Mouse (Mus musculus) CD8-positive naive resting alpha-beta T cell, adult 2 months (primary cell): Measurements from ENCODE around the gene Tmem59.

Source experiments
- DNase-seq, 2 experiments: peaks; one replicate each; pipeline ENCODE4 v3.0.0; 2022; ENCODE audit warnings: low read depth in 2 of 2, low spot score in 2 of 2

Tmem59 gene

GRCm38 (mm10) chr4:107178182-107178829 is at the start of gene Tmem59:
Gene Tmem59 (plus strand): TSS chr4:107178399.
- peak; percentile 95 to 96 for DNase-seq

- no peak for DNase-seq
Observed at GRCm38 (mm10) chr4:107129373-107129772, 48.8 kb upstream of the Tmem59 start.

- no peak for DNase-seq
Observed at GRCm38 (mm10) chr4:107130534-107130933, 47.7 kb upstream of the Tmem59 start.

- DNase-seq = no peak
Observed at GRCm38 (mm10) chr4:107134891-107135290, 43.3 kb upstream of the Tmem59 start.

- DNase-seq = no peak
Observed at GRCm38 (mm10) chr4:107135663-107136062, 42.5 kb upstream of the Tmem59 start.

- DNase-seq = no peak
Observed at GRCm38 (mm10) chr4:107136531-107136930, 41.7 kb upstream of the Tmem59 start.

- DNase-seq = no peak
Observed at GRCm38 (mm10) chr4:107138948-107139835, 39.0 kb upstream of the Tmem59 start.

- no peak for DNase-seq
Observed at GRCm38 (mm10) chr4:107139836-107140631, 38.2 kb upstream of the Tmem59 start.

- DNase-seq = no peak
Observed at GRCm38 (mm10) chr4:107143511-107143910, 34.7 kb upstream of the Tmem59 start.

- DNase-seq = no peak
Observed at GRCm38 (mm10) chr4:107150991-107151390, 27.2 kb upstream of the Tmem59 start.

GRCm38 (mm10) chr4:107152571-107152970 is 25.6 kb upstream of the Tmem59 start:
- no peak for DNase-seq

- DNase-seq = no peak
Observed at GRCm38 (mm10) chr4:107156983-107157401, 21.2 kb upstream of the Tmem59 start.

GRCm38 (mm10) chr4:107159166-107159773 is 18.9 kb upstream of the Tmem59 start:
- DNase-seq = no peak

- DNase-seq = no peak
Observed at GRCm38 (mm10) chr4:107160181-107160580, 18.0 kb upstream of the Tmem59 start.

- no peak for DNase-seq
Observed at GRCm38 (mm10) chr4:107163341-107163740, 14.9 kb upstream of the Tmem59 start.

- DNase-seq = peak; percentile 54 to 73
Observed at GRCm38 (mm10) chr4:107163756-107164587, 14.2 kb upstream of the Tmem59 start.

GRCm38 (mm10) chr4:107166700-107167099 is 11.5 kb upstream of the Tmem59 start:
- no peak for DNase-seq

GRCm38 (mm10) chr4:107167798-107168197 is 10.4 kb upstream of the Tmem59 start:
- DNase-seq = no peak

- no peak for DNase-seq
Observed at GRCm38 (mm10) chr4:107177506-107177905, 693 bp upstream of the Tmem59 start.

GRCm38 (mm10) chr4:107178830-107179490 is 761 bp downstream of the Tmem59 start, which contains the start of gene Tceanc2:
Gene Tceanc2 (minus strand): TSS chr4:107179116.
- peak; percentile 51 to 56 for DNase-seq
